Mouse (Mus musculus): Measurements from ENCODE around the gene Gm3317.
"Not testable (repeated sequence)": the region's sequence is repeated elsewhere in the genome, so short reads cannot be mapped to it uniquely, and the experiment has no call there.

Gene Gm3317

DNA sequence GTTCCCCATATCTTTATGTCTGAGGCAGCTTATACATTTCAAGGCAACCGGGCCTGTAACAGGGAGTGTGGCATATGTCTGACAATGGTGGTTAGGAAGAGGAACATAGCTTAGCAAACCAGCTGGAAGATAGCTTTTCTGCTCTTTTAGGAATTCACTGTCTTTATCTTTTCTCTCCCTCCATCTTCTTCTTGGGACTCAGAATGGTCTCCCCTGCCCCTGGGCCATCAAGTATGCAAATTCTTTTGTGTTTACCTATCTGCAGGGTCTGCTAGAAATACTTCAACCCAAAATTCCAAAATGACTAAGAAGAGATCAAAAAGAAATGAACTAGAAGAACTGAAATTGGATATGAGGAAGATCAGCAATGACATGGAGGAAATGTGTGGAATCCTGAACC is at the start of gene Gm3317:
Gene Gm3317 (plus strand): TSS at position 301 of the 400 bp plus-strand sequence.
- DNase-seq (ENCODE audit: low read depth), result not testable (repeated sequence)

GRCm38 (mm10) chr14:5131219-5131618 is 33.1 kb upstream of the Gm3317 start, which contains the start of gene Gm8279:
TSS of gene Gm8279 (plus strand) at chr14:5131519.
- not testable (repeated sequence) for DNase-seq (ENCODE audit: low read depth)

- not testable (repeated sequence) for DNase-seq (ENCODE audit: low read depth)
These were observed 21.2 kb downstream of the Gm3317 start, which contains the start of gene Gm8271 for GRCm38 (mm10) chr14:5185493-5185892. TSS of gene Gm8271 (plus strand) at chr14:5185793.
